Mouse (Mus musculus) C2C12 (cell line): ENCODE data around the gene Mfng. TPM values are rescaled to one million over a fixed set of nuclear protein-coding genes. Genes with fewer than 3 reads are reported as not detected.

ENCODE experiments used
- H3K27me3 ChIP-seq: one replicate; pipeline ENCODE4 v1.6.1; 2011; ENCODE audit not compliant: control insufficient read depth, insufficient read depth, insufficient read length
- H3K36me3 ChIP-seq: one replicate; pipeline ENCODE4 v1.6.1; 2011; ENCODE audit not compliant: control insufficient read depth, insufficient read depth
- H3K4me3 ChIP-seq: one replicate; pipeline ENCODE4 v1.5.1; 2011; ENCODE audit warnings: mild to moderate bottlenecking, control low read depth; ENCODE audit not compliant: poor library complexity, insufficient read depth, severe bottlenecking
- H3K79me2 ChIP-seq: one replicate; pipeline ENCODE4 v1.6.1; 2011; ENCODE audit not compliant: control insufficient read depth, insufficient read depth
- H3K79me3 ChIP-seq: one replicate; pipeline ENCODE4 v1.6.1; 2011; ENCODE audit warnings: low read depth, control low read depth
- H3ac ChIP-seq: one replicate; pipeline ENCODE3; 2011; ENCODE audit warnings: low read depth; ENCODE audit not compliant: control insufficient read depth, insufficient read length
- CEBPB ChIP-seq: IDR thresholded peaks from one replicate; pipeline ENCODE4 v1.6.1; 2011; ENCODE audit warnings: low read depth, mild to moderate bottlenecking, control low read depth, moderate library complexity
- CTCF ChIP-seq: IDR thresholded peaks from one replicate; pipeline ENCODE4 v1.5.1; 2011; ENCODE audit not compliant: control insufficient read depth, insufficient read depth, insufficient read length
- FOSL1 ChIP-seq: IDR thresholded peaks from one replicate; pipeline ENCODE4 v1.8.0; 2011; ENCODE audit warnings: mild to moderate bottlenecking, low read length; ENCODE audit not compliant: poor library complexity, insufficient read depth, severe bottlenecking
- MAX ChIP-seq: IDR thresholded peaks from one replicate; pipeline ENCODE4 v1.6.1; 2011; ENCODE audit warnings: mild to moderate bottlenecking, control low read depth
- MYOD1 ChIP-seq: IDR thresholded peaks from one replicate; pipeline ENCODE4 v1.6.1; 2011; ENCODE audit warnings: low read depth; ENCODE audit not compliant: control insufficient read depth, insufficient read length
- MYOG ChIP-seq: IDR thresholded peaks from one replicate; pipeline ENCODE4 v1.6.1; 2011; ENCODE audit not compliant: control insufficient read depth, insufficient read length; ENCODE audit errors: extremely low read depth
- USF1 ChIP-seq: IDR thresholded peaks from one replicate; pipeline ENCODE4 v1.6.1; 2011; ENCODE audit warnings: low read depth, mild to moderate bottlenecking, control low read depth, moderate library complexity
- polyA plus RNA-seq: library from polyadenylated mRNA; unstranded; fragments of >200 nt; fragmentation: generic; extraction: Trizol; gene quantifications from one replicate; pipeline ENCODE4 v1.2.1, GENCODE M21; 2012; ENCODE audit warnings: missing spikeins

The Mfng gene
- polyA plus RNA-seq, 1 experiment: not detected

DNA sequence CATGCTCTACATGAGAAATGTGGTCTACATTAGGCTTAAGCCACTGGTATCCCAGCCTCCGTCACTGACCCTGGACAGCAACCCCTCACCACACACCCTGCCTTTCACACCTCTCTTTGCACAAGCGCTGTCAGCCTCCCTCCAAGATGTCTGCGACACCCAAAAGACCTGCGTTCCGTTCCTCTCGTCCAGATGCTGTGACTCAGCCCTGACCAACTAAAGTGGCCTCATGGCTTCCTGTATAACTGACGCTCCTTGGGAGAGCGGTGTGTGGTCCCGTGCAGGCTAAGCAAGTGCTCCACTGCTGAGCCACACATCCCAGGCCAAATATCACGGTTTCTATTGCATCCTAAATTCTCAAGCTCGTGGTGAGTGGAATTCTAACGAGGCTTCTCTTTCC, 32.6 kb downstream of the Mfng start:
- Histone ChIP-seq H3K36me3 (no peaks in the 10 kb centered on the region), H3K79me2 (no peaks in the 10 kb centered on the region), H3K4me3 (no peak overlapping the region), H3K79me3 (no peaks in the 10 kb centered on the region), H3ac (no peak overlapping the region), H3K27me3 (peaks cover 67% of the 10 kb centered on the region)
- no peak for TF ChIP-seq MYOG
- TF ChIP-seq FOSL1: no peak
- no peak for TF ChIP-seq MAX
- TF ChIP-seq MYOD1: no peak
- no peak for TF ChIP-seq CTCF
- no peak for TF ChIP-seq CEBPB
- TF ChIP-seq USF1: no peak

DNA sequence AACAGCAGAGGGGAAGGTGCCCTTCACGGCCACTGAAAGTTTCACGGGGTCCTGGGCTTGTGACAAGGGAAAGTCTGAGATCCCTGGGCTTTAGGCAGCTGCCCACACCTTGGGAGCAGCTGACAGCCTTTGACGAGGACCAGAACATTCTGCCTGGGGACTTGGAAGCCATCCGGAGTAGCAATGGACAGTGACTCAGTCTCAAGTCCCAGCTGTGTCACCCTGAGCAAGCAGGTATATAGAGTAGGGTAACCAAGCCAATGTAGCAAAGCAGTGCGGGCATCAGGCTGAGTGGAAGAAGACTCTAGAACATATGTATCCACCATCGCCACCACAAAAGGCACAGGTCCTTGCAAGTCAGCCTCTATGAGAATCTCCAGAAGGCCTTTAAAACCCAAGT, 36.1 kb downstream of the Mfng start:
- TF ChIP-seq CTCF: no peak
- no peak for TF ChIP-seq CEBPB
- TF ChIP-seq MYOD1: no peak
- no peak for TF ChIP-seq USF1
- no peak for TF ChIP-seq MYOG
- no peak for TF ChIP-seq FOSL1
- no peak for TF ChIP-seq MAX
- H3K79me3 ChIP-seq: no peaks in the 10 kb centered on the region
- H3K36me3 ChIP-seq: no peaks in the 10 kb centered on the region
- no peak overlapping the region for H3K4me3 ChIP-seq
- H3K79me2 ChIP-seq: no peaks in the 10 kb centered on the region
- no peak overlapping the region for H3ac ChIP-seq
- peaks cover 83% of the 10 kb centered on the region for H3K27me3 ChIP-seq

DNA sequence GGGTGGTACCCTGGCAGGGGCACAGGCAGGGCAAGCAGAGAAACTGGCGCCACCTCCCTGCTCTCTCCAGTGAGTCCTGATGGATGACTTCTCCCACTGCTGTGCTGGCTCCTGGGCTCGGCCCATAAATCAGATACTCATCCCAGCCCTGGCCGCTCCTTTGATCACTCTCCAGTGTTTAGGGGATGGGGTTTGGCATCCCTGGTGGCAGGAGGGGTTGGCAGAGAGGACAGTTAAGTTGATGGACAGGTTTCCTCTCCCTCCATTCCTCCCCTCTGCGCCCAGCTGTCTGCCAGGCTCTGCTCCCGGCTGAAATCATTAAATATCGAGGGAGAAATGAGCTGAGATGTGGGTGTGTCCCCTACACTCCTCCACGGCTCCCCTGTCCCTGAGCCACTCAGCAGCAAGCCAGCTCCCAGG, 36.6 kb downstream of the Mfng start:
- H3K36me3 ChIP-seq: no peaks in the 10 kb centered on the region
- no peaks in the 10 kb centered on the region for H3K79me2 ChIP-seq
- no peak overlapping the region for H3ac ChIP-seq
- no peaks in the 10 kb centered on the region for H3K79me3 ChIP-seq
- H3K27me3 ChIP-seq: peaks cover 80% of the 10 kb centered on the region
- H3K4me3 ChIP-seq: no peak overlapping the region
- no peak for TF ChIP-seq MYOG
- TF ChIP-seq MAX: no peak
- no peak for TF ChIP-seq USF1
- no peak for TF ChIP-seq FOSL1
- TF ChIP-seq CEBPB: no peak
- no peak for TF ChIP-seq CTCF
- no peak for TF ChIP-seq MYOD1

DNA sequence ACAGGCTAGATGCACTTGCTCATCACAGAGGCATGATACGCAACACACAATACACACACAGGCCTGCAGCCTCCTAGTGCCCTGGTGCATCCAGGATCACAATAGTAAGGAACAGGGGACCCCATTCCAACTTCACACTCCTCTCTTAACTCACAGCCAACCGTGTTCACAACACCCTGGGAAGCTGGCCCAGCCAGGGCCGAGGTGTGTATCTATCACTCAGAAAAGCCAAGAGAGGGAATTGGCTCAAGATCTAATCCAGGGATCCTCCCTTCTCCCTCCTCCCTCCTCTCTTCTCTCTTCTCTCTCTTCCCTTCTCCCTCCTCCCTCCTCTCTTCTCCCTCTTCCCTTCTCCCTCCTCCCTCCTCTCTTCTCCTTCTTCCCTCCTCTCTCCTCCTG, 37.1 kb downstream of the Mfng start:
- Histone ChIP-seq H3K79me2 (no peaks in the 10 kb centered on the region), H3K36me3 (no peaks in the 10 kb centered on the region), H3K79me3 (no peaks in the 10 kb centered on the region), H3K27me3 (peaks cover 78% of the 10 kb centered on the region), H3ac (no peak overlapping the region), H3K4me3 (no peak overlapping the region)
- TF ChIP-seq MAX (no peak), CEBPB (no peak), USF1 (no peak), MYOG (no peak), FOSL1 (no peak)

DNA sequence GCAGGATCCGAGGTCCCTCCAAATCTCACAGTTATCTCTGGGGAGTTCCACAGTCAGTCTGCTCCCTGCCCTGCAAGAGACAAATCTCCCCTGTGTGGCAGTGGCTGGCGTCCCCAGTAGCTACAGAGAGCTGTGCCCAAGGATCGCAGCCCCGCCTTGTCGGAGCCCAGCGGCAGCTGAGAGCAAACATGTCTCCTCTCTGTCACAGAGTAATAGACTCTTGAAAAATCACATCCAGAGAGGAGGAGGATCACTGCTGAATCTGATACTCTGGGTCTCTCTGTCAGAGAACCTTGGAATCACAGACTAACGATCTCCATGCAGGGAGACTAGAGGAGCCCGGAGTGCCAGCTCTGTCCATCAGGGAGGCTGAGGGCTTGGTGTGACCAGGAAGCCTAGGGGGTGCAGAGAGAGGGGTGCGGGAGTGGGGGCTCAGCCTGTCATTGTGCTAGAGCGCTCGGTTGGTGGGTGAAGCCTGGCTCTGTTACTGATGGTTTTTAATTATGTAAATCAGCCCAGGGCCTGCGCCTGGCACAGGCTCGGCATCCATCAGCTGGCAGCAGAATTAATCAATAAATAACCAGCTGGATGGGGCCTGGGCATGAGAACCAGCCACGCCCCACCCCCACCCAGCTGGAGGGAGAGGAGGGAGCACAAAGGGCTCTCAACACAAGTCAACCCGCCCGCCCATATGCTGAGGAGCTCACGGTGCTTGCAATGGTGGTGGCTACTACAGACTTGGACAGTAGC, 37.7 kb downstream of the Mfng start:
- H3K27me3 ChIP-seq: peaks cover 79% of the 10 kb centered on the region
- no peak overlapping the region for H3ac ChIP-seq
- H3K79me2 ChIP-seq: no peaks in the 10 kb centered on the region
- TF ChIP-seq CEBPB (no peak), MYOD1 (no peak), FOSL1 (no peak), USF1 (no peak), CTCF (no peak), MYOG (no peak), MAX (no peak)
- H3K79me3 ChIP-seq: no peaks in the 10 kb centered on the region
- H3K4me3 ChIP-seq: no peak overlapping the region
- H3K36me3 ChIP-seq: no peaks in the 10 kb centered on the region

DNA sequence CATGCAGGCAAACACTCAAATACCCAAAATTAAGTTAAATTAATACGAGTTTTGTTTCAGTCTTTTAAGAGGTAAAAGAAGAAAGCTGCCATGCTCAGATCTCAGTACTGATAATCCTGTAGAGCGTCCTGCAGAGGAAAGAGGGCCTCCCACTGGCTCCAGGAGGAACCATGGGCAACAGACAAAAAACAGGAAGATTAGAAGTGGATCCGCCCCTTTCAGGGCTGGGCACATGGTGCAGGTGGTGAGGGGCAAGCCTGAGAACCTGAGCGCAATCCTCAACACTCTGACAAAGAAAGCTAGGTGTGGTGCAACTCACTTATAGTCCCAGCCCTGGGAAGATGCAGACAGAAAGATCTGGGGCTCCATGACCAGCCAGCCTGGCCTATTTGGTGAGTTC, 41.4 kb downstream of the Mfng start:
- no peaks in the 10 kb centered on the region for H3K79me3 ChIP-seq
- peaks cover 69% of the 10 kb centered on the region for H3K27me3 ChIP-seq
- H3K79me2 ChIP-seq: no peaks in the 10 kb centered on the region
- H3K36me3 ChIP-seq: no peaks in the 10 kb centered on the region
- H3K4me3 ChIP-seq: no peak overlapping the region
- TF ChIP-seq MYOD1: no peak
- no peak for TF ChIP-seq CTCF
- no peak for TF ChIP-seq MAX
- no peak for TF ChIP-seq FOSL1
- no peak for TF ChIP-seq MYOG
- no peak for TF ChIP-seq USF1
- TF ChIP-seq CEBPB: no peak
- no peak overlapping the region for H3ac ChIP-seq
